Mouse (Mus musculus) G1E (cell line): ENCODE results near the gene Psip1.

Experiments used
- CTCF ChIP-seq: IDR thresholded peaks from 2 replicates; pipeline ENCODE4 v1.5.1; 2012; ENCODE audit warnings: low read depth, low read length, inconsistent platforms, mixed read lengths
- GATA2 ChIP-seq: IDR thresholded peaks from 2 replicates; pipeline ENCODE4 v1.6.1; 2012; ENCODE audit warnings: low read depth, low read length, inconsistent platforms, borderline replicate concordance

DNA sequence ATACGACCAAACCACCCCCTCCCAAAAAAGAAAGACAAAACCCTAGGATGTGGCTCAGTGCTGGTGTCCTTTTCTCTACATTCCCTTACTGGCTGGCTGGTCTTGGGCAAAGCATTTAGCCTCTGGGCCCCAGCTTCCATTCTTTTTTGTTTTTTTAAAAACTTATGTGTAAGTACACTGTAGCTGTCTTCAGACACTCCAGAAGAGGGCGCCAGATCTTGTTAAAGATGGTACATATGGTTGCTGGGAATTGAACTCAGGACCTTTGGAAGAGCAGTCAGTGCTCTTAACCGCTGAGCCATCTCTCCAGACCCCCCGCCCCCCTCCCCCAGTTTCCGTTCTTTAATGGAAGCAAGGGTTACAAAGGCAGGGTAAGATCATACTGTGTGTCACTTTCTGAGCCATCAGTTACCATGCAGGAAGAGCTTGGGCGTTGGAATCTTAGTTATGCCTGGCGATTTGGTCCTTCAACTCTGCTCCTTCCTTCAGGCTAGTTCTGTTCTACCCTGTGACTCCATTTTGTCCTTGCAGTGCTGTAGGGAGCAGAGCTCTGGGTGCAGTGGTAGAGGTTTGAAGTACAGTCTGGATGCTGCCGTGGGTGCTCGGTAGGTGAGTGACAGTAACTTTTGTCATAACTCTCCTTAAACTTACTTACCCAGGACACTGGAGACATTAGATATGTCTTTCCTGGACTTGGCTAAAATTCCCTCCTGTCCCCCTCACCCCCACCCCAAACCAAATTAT, 47.1 kb upstream of the Psip1 start:
- TF ChIP-seq CTCF (no peak), GATA2 (no peak)
